Mouse (Mus musculus): ENCODE data around the gene Sox2. TPM values are rescaled to one million over a fixed set of nuclear protein-coding genes. Genes with fewer than 3 reads are reported as not detected.

The Sox2 gene
- polyA plus RNA-seq, 1 experiment from 2014 or later: 0.89 TPM

- Histone ChIP-seq H3K4me3 (replicated peaks) (no peak overlapping the region), H3K9me3 (no peaks in the 10 kb centered on the region), H3K4me1 (replicated peaks) (peaks cover 18% of the 10 kb centered on the region), H3K36me3 (no peaks in the 10 kb centered on the region), H3K27me3 (replicated peaks) (peaks cover 79% of the 10 kb centered on the region), H3K4me2 (replicated peaks) (no peak overlapping the region), H3K27ac (no peak overlapping the region), H3K9ac (no peak overlapping the region)
- WGBS: under 1% methylated on average over 14 of the region's 14 CpGs
- ATAC-seq: no peak
Measured at GRCm38 (mm10) chr3:34647688-34648087, 2.5 kb upstream of the Sox2 start.

- no peak overlapping the region for H3K4me3 ChIP-seq (replicated peaks)
- 4% methylated on average over 19 of the region's 19 CpGs for WGBS
- ATAC-seq: no peak
Measured at GRCm38 (mm10) chr3:34648105-34648832, 1.9 kb upstream of the Sox2 start.

GRCm38 (mm10) chr3:34648833-34649719 lies 1.1 kb upstream of the Sox2 start:
- Histone ChIP-seq H3K4me2 (replicated peaks) (peak overlapping the region; percentile 70), H3K36me3 (no peaks in the 10 kb centered on the region), H3K4me1 (replicated peaks) (peaks cover 18% of the 10 kb centered on the region), H3K9ac (no peak overlapping the region), H3K4me3 (replicated peaks) (peak overlapping the region; percentile 39), H3K9me3 (no peaks in the 10 kb centered on the region), H3K27me3 (replicated peaks) (peaks cover 73% of the 10 kb centered on the region), H3K27ac (no peak overlapping the region)
- WGBS: 2% methylated on average over 50 of the region's 50 CpGs
- ATAC-seq: peak; percentile 60

More at GRCm38 (mm10) chr3:34648105-34648832, 1.9 kb upstream of the Sox2 start:
- peaks cover 18% of the 10 kb centered on the region for H3K4me1 ChIP-seq (replicated peaks)
- peaks cover 75% of the 10 kb centered on the region for H3K27me3 ChIP-seq (replicated peaks)
- no peaks in the 10 kb centered on the region for H3K36me3 ChIP-seq
- no peaks in the 10 kb centered on the region for H3K9me3 ChIP-seq
- peak overlapping the region; percentile 70; the same call in 1 of the 2 replicates for H3K4me2 ChIP-seq (replicated peaks)
- H3K27ac ChIP-seq: no peak overlapping the region
- no peak overlapping the region for H3K9ac ChIP-seq

GRCm38 (mm10) chr3:34650621-34651361 lies 586 bp downstream of the Sox2 start:
- Histone ChIP-seq H3K4me1 (replicated peaks) (peaks cover 18% of the 10 kb centered on the region), H3K9me3 (no peaks in the 10 kb centered on the region), H3K4me2 (replicated peaks) (peak overlapping the region; percentile 70), H3K27me3 (replicated peaks) (peaks cover 75% of the 10 kb centered on the region), H3K4me3 (replicated peaks) (peak overlapping the region; percentile 39), H3K27ac (no peak overlapping the region), H3K9ac (no peak overlapping the region), H3K36me3 (no peaks in the 10 kb centered on the region)
- peak; percentile 24; the same call in 1 of the 2 replicates for ATAC-seq
- under 1% methylated on average over 67 of the region's 67 CpGs for WGBS

GRCm38 (mm10) chr3:34651486-34652170 lies 1.4 kb downstream of the Sox2 start:
- Histone ChIP-seq H3K27me3 (replicated peaks) (peaks cover 76% of the 10 kb centered on the region), H3K27ac (no peak overlapping the region), H3K9ac (no peak overlapping the region)

GRCm38 (mm10) chr3:34652616-34653015 lies 2.4 kb downstream of the Sox2 start:
- Histone ChIP-seq H3K4me3 (replicated peaks) (no peak overlapping the region), H3K36me3 (no peaks in the 10 kb centered on the region), H3K27me3 (replicated peaks) (peaks cover 79% of the 10 kb centered on the region), H3K27ac (no peak overlapping the region), H3K9ac (no peak overlapping the region), H3K9me3 (no peaks in the 10 kb centered on the region), H3K4me2 (replicated peaks) (no peak overlapping the region), H3K4me1 (replicated peaks) (peaks cover 18% of the 10 kb centered on the region)
- WGBS: 3% methylated on average over 14 of the region's 14 CpGs
- no peak for ATAC-seq

More at GRCm38 (mm10) chr3:34651486-34652170, 1.4 kb downstream of the Sox2 start:
- ATAC-seq: no peak
- Histone ChIP-seq H3K4me1 (replicated peaks) (peaks cover 18% of the 10 kb centered on the region), H3K4me3 (replicated peaks) (peak overlapping the region; percentile 39; the same call in 1 of the 2 replicates), H3K36me3 (no peaks in the 10 kb centered on the region), H3K4me2 (replicated peaks) (no peak overlapping the region), H3K9me3 (no peaks in the 10 kb centered on the region)
- 3% methylated on average over 26 of the region's 26 CpGs for WGBS

GRCm38 (mm10) chr3:34653235-34653976 lies 3.2 kb downstream of the Sox2 start:
- peaks cover 82% of the 10 kb centered on the region for H3K27me3 ChIP-seq (replicated peaks)
- H3K9me3 ChIP-seq: no peaks in the 10 kb centered on the region
- H3K4me2 ChIP-seq (replicated peaks): no peak overlapping the region
- H3K4me3 ChIP-seq (replicated peaks): no peak overlapping the region
- ATAC-seq: no peak
- 2% methylated on average over 26 of the region's 26 CpGs for WGBS
- no peak overlapping the region for H3K27ac ChIP-seq
- no peak overlapping the region for H3K9ac ChIP-seq
- H3K4me1 ChIP-seq (replicated peaks): peaks cover 18% of the 10 kb centered on the region
- H3K36me3 ChIP-seq: no peaks in the 10 kb centered on the region

GRCm38 (mm10) chr3:34653977-34654500 lies 3.8 kb downstream of the Sox2 start:
- 6% methylated on average over 9 of the region's 9 CpGs for WGBS
- Histone ChIP-seq H3K9ac (no peak overlapping the region), H3K36me3 (no peaks in the 10 kb centered on the region), H3K4me2 (replicated peaks) (no peak overlapping the region), H3K9me3 (no peaks in the 10 kb centered on the region), H3K4me1 (replicated peaks) (peaks cover 18% of the 10 kb centered on the region), H3K4me3 (replicated peaks) (no peak overlapping the region), H3K27me3 (replicated peaks) (peaks cover 82% of the 10 kb centered on the region), H3K27ac (no peak overlapping the region)
- ATAC-seq: no peak

GRCm38 (mm10) chr3:34654781-34655180 lies 4.6 kb downstream of the Sox2 start:
- WGBS: 25% methylated on average over 6 of the region's 6 CpGs
- no peak for ATAC-seq
- Histone ChIP-seq H3K4me1 (replicated peaks) (peaks cover 11% of the 10 kb centered on the region), H3K4me3 (replicated peaks) (no peak overlapping the region), H3K27ac (no peak overlapping the region), H3K36me3 (no peaks in the 10 kb centered on the region), H3K9ac (no peak overlapping the region), H3K4me2 (replicated peaks) (no peak overlapping the region), H3K9me3 (no peaks in the 10 kb centered on the region), H3K27me3 (replicated peaks) (peaks cover 79% of the 10 kb centered on the region)

GRCm38 (mm10) chr3:34655311-34656075 lies 5.3 kb downstream of the Sox2 start:
- Histone ChIP-seq H3K4me1 (replicated peaks) (peaks cover 6% of the 10 kb centered on the region; the same call in 1 of the 2 replicates), H3K9me3 (no peaks in the 10 kb centered on the region), H3K27ac (no peak overlapping the region), H3K27me3 (replicated peaks) (peaks cover 80% of the 10 kb centered on the region), H3K4me3 (replicated peaks) (no peak overlapping the region), H3K4me2 (replicated peaks) (no peak overlapping the region), H3K9ac (no peak overlapping the region), H3K36me3 (no peaks in the 10 kb centered on the region)
- no peak for ATAC-seq
- WGBS: 11% methylated on average over 11 of the region's 11 CpGs
